16 mouse cellular contexts compared by ENCODE assay signal in genomic region chr16:21406136-21406535, GRCm38 (mm10). TPM values are rescaled to one million over a fixed set of nuclear protein-coding genes. Genes with fewer than 3 reads are reported as not detected.
DNase-seq lines count a peak whose midpoint lies in the region; ATAC-seq lines count a peak whose summit lies in the region.
"Had no signal": no experiment of that assay in that cellular context is flagged by ENCODE, and none has a peak within 500 bp of the region (broad histone marks: within the 10 kb centered on the region; RNA-seq: fewer than 3 reads in every experiment).

No protein-coding gene starts in this region.

- intact Hi-C loops in heart, postnatal 36 days (cut with DNase I) = no loop called here

- no peak overlapping the region for H3K4me2 ChIP-seq in heart, embryonic 16.5 days (ENCODE audit: low read depth, low read length)
- no peak overlapping the region for H3K4me2 ChIP-seq in midbrain, embryonic 16.5 days (ENCODE audit: low read length)
- H3K4me2 ChIP-seq: heart, embryonic 15.5 days; liver, embryonic 12.5 days; lung, embryonic 15.5 days had no signal

- WGBS in heart, embryonic 16.5 days = 48% methylated on average over 6 of the region's 6 CpGs
- 76% methylated on average over 6 of the region's 6 CpGs for WGBS in midbrain, embryonic 16.5 days
- WGBS in midbrain, embryonic 10.5 days = 71% methylated on average over 6 of the region's 6 CpGs
- WGBS in embryonic facial prominence, embryonic 10.5 days = 31% methylated on average over 6 of the region's 6 CpGs

- no peak for DNase-seq in heart, postnatal 36 days
- DNase-seq in midbrain, embryonic 10.5 days (ENCODE audit: low spot score) = no peak
- peak; percentile 67 for DNase-seq in embryonic facial prominence, embryonic 10.5 days (ENCODE audit: low spot score)
- DNase-seq in yolk sac, embryonic 10.5 days (ENCODE audit: low spot score) = peak; percentile 41
- DNase-seq in kidney, postnatal 14 days = no peak
- DNase-seq: adrenal gland, adult 8-10 months; cerebellum, adult 2 months; gastrocnemius, postnatal 25 days; kidney, adult 2 months; thymus, postnatal 25 days had no signal

- 0 out of 2 replicates have a peak, but pooled peaks have one; percentile 30 for ATAC-seq in heart, embryonic 16.5 days (replicated peaks; ENCODE audit: extremely low read depth, insufficient read depth, low FRiP score)
- ATAC-seq in midbrain, embryonic 16.5 days = 0 out of 2 replicates have a peak, but pooled peaks have one; percentile 2
- ATAC-seq: liver, embryonic 12.5 days had no signal

- H3K9ac ChIP-seq in heart, embryonic 16.5 days (ENCODE audit: low read length) = no peak overlapping the region
- H3K9ac ChIP-seq in midbrain, embryonic 16.5 days (ENCODE audit: low read depth, low read length) = no peak overlapping the region
- H3K9ac ChIP-seq: heart, embryonic 15.5 days; liver, embryonic 12.5 days; lung, embryonic 15.5 days had no signal

- H3K27ac ChIP-seq in heart, embryonic 16.5 days (ENCODE audit: low read length) = no peak overlapping the region
- H3K27ac ChIP-seq in midbrain, embryonic 16.5 days (ENCODE audit: low read length) = no peak overlapping the region
- H3K27ac ChIP-seq in midbrain, embryonic 10.5 days (replicated peaks) = no peak overlapping the region; the same call in 1 of the 2 replicates
- H3K27ac ChIP-seq in embryonic facial prominence, embryonic 10.5 days (replicated peaks) = peak overlapping the region; percentile 82
- H3K27ac ChIP-seq: heart, embryonic 15.5 days; liver, embryonic 12.5 days; lung, embryonic 15.5 days had no signal

- no peaks in the 10 kb centered on the region for H3K27me3 ChIP-seq in heart, embryonic 16.5 days (ENCODE audit: control insufficient read depth, insufficient read depth, low read length)
- H3K27me3 ChIP-seq in midbrain, embryonic 16.5 days (ENCODE audit: control insufficient read depth, insufficient read depth, low read depth, low read length) = no peaks in the 10 kb centered on the region
- no peaks in the 10 kb centered on the region for H3K27me3 ChIP-seq in midbrain, embryonic 10.5 days (ENCODE audit: low read depth, poor library complexity, severe bottlenecking)
- no peaks in the 10 kb centered on the region for H3K27me3 ChIP-seq in embryonic facial prominence, embryonic 10.5 days (replicated peaks; ENCODE audit: low read depth, poor library complexity, severe bottlenecking)
- H3K27me3 ChIP-seq: heart, embryonic 15.5 days; lung, embryonic 15.5 days had no signal

- no peak overlapping the region for H3K4me3 ChIP-seq in heart, embryonic 16.5 days (ENCODE audit: low read length)
- H3K4me3 ChIP-seq in midbrain, embryonic 16.5 days (ENCODE audit: low read depth, low read length) = no peak overlapping the region
- H3K4me3 ChIP-seq in midbrain, embryonic 10.5 days = no peak overlapping the region
- H3K4me3 ChIP-seq in embryonic facial prominence, embryonic 10.5 days = no peak overlapping the region
- H3K4me3 ChIP-seq: erythroblast, embryonic 14.5 days; heart, embryonic 15.5 days; liver, embryonic 12.5 days; lung, embryonic 15.5 days had no signal

- H3K9me3 ChIP-seq in heart, embryonic 16.5 days (replicated peaks; ENCODE audit: control insufficient read depth, low read length) = no peaks in the 10 kb centered on the region
- H3K9me3 ChIP-seq in midbrain, embryonic 16.5 days (replicated peaks; ENCODE audit: control insufficient read depth, low read length, poor library complexity, severe bottlenecking) = no peaks in the 10 kb centered on the region
- no peaks in the 10 kb centered on the region for H3K9me3 ChIP-seq in midbrain, embryonic 10.5 days (replicated peaks)
- H3K9me3 ChIP-seq in embryonic facial prominence, embryonic 10.5 days = no peaks in the 10 kb centered on the region
- H3K9me3 ChIP-seq: heart, embryonic 15.5 days; liver, embryonic 12.5 days; lung, embryonic 15.5 days had no signal

- H3K36me3 ChIP-seq in heart, embryonic 16.5 days (ENCODE audit: control insufficient read depth, insufficient read depth) = no peaks in the 10 kb centered on the region
- H3K36me3 ChIP-seq in midbrain, embryonic 16.5 days (ENCODE audit: control insufficient read depth, insufficient read depth, low read length) = no peaks in the 10 kb centered on the region
- H3K36me3 ChIP-seq in midbrain, embryonic 10.5 days = no peaks in the 10 kb centered on the region
- H3K36me3 ChIP-seq in embryonic facial prominence, embryonic 10.5 days (replicated peaks) = no peaks in the 10 kb centered on the region
- H3K36me3 ChIP-seq: heart, embryonic 15.5 days; liver, embryonic 12.5 days; lung, embryonic 15.5 days had no signal

- peaks cover 4% of the 10 kb centered on the region; the same call in 1 of the 2 replicates for H3K4me1 ChIP-seq in heart, embryonic 16.5 days (ENCODE audit: control insufficient read depth, insufficient read depth, low read length)
- no peaks in the 10 kb centered on the region for H3K4me1 ChIP-seq in midbrain, embryonic 16.5 days (ENCODE audit: control insufficient read depth, insufficient read depth, low read length)
- peaks cover 28% of the 10 kb centered on the region for H3K4me1 ChIP-seq in midbrain, embryonic 10.5 days
- H3K4me1 ChIP-seq in embryonic facial prominence, embryonic 10.5 days = peaks cover 62% of the 10 kb centered on the region
- H3K4me1 ChIP-seq: liver, embryonic 12.5 days had no signal

RNA-seq across cellular contexts. Expression of gene Vps8, which starts 16.8 kb away (rescaled TPM):
- polyA plus RNA-seq in heart, embryonic 16.5 days (2015; fragmentation: Nextera tagmentation; extraction: Ambion mirVana) = 25.4 and 30.9 TPM in 2 replicates
- 10 to 100 TPM; 19.9 to 27.9 TPM for total RNA-seq in heart, postnatal 36 days (2021)
- 41.2 and 44.1 TPM in 2 replicates for polyA plus RNA-seq in midbrain, embryonic 16.5 days (2015; fragmentation: Nextera tagmentation; extraction: Ambion mirVana)
- polyA plus RNA-seq in midbrain, embryonic 10.5 days (2016; fragmentation: Nextera tagmentation; extraction: Ambion mirVana) = 18.9 and 23.1 TPM in 2 replicates
- polyA plus RNA-seq in embryonic facial prominence, embryonic 10.5 days (2016; fragmentation: Nextera tagmentation; extraction: Ambion mirVana) = 16.4 and 16.6 TPM in 2 replicates

Comparison
In these comparisons a context has a peak if more than half of its experiments do, and no peak if none do; other contexts are left out.
1. DNase-seq: peak in embryonic facial prominence, embryonic 10.5 days (single experiment) and yolk sac, embryonic 10.5 days (single experiment); none in heart, postnatal 36 days (0 of 2), midbrain, embryonic 10.5 days (single experiment) and kidney, postnatal 14 days (single experiment).